Mouse (Mus musculus) embryonic facial prominence, embryonic 10.5 days (tissue): ENCODE data around the gene Metrn. TPM values are rescaled to one million over a fixed set of nuclear protein-coding genes. Genes with fewer than 3 reads are reported as not detected.

Experiments
- DNase-seq: peaks from one replicate; pipeline ENCODE4 v3.0.0-alpha.2; 2017; ENCODE audit warnings: low spot score
- H3K27ac ChIP-seq: fragments of 300-500 bp; sonication (generic); replicated peaks from 2 replicates; pipeline ENCODE4 v1.5.1; 2016; ENCODE audit warnings: mild to moderate bottlenecking
- H3K27me3 ChIP-seq: fragments of 300-500 bp; sonication (generic); replicated peaks from 2 replicates; pipeline ENCODE4 v1.6.1; 2016; ENCODE audit warnings: low read depth, mild to moderate bottlenecking; ENCODE audit not compliant: poor library complexity, severe bottlenecking
- H3K36me3 ChIP-seq: fragments of 300-500 bp; sonication (generic); replicated peaks from 2 replicates; pipeline ENCODE4 v1.6.1; 2016; ENCODE audit warnings: mild to moderate bottlenecking, moderate library complexity
- H3K4me1 ChIP-seq: fragments of 300-500 bp; sonication (generic); 2 replicates; pipeline ENCODE4 v1.6.1; 2016
- H3K4me3 ChIP-seq: fragments of 300-500 bp; sonication (generic); 2 replicates; pipeline ENCODE4 v1.5.1; 2016; ENCODE audit warnings: mild to moderate bottlenecking, moderate library complexity
- H3K9me3 ChIP-seq: fragments of 300-500 bp; sonication (generic); 2 replicates; pipeline ENCODE4 v1.6.1; 2016; ENCODE audit warnings: mild to moderate bottlenecking
- WGBS: fragments of 180-500 bp; shearing (Covaris S2); methylation state at CpG from one replicate; pipeline ENCODE4 v1.1.7; 2016; 5-methylcytosine and 5-hydroxymethylcytosine counted together
- microRNA-seq: library from miRNA; unstranded; fragments of <30 nt; microRNA quantifications from one replicate; pipeline ENCODE4, GENCODE M21; 2017
- polyA plus RNA-seq: library from polyadenylated mRNA; unstranded; fragments of >200 nt; fragmentation: Nextera tagmentation; extraction: Ambion mirVana; gene quantifications from 2 replicates; pipeline ENCODE4 v1.2.1, GENCODE M21; 2016

Metrn gene
- polyA plus RNA-seq, 1 experiment from 2014 or later: 118 TPM

GRCm38 (mm10) chr17:25749314-25749713 lies 47.6 kb downstream of the Metrn start:
- Histone ChIP-seq H3K36me3 (no peaks in the 10 kb centered on the region), H3K9me3 (no peaks in the 10 kb centered on the region), H3K4me1 (0 out of 2 replicates have a peak, but pooled peaks cover 5% of the 10 kb centered on the region), H3K27me3 (0 out of 2 replicates have a peak, but pooled peaks cover 3% of the 10 kb centered on the region), H3K4me3 (no peak overlapping the region), H3K27ac (no peak overlapping the region)
- DNase-seq: no peak
- 83% methylated on average over 6 of the region's 6 CpGs for WGBS

GRCm38 (mm10) chr17:25748238-25748637 lies 48.7 kb downstream of the Metrn start:
- DNase-seq: no peak
- 91% methylated on average over 4 of the region's 4 CpGs for WGBS
- peaks cover 10% of the 10 kb centered on the region; the same call in 1 of the 2 replicates for H3K27me3 ChIP-seq
- H3K27ac ChIP-seq: no peak overlapping the region
- H3K9me3 ChIP-seq: no peaks in the 10 kb centered on the region
- no peak overlapping the region for H3K4me3 ChIP-seq
- H3K36me3 ChIP-seq: no peaks in the 10 kb centered on the region
- H3K4me1 ChIP-seq: 0 out of 2 replicates have a peak, but pooled peaks cover 5% of the 10 kb centered on the region

GRCm38 (mm10) chr17:25744311-25744710 lies 52.6 kb downstream of the Metrn start:
- no peak for DNase-seq
- H3K4me1 ChIP-seq: 0 out of 2 replicates have a peak, but pooled peaks cover 5% of the 10 kb centered on the region
- H3K4me3 ChIP-seq: no peak overlapping the region
- no peaks in the 10 kb centered on the region for H3K9me3 ChIP-seq
- no peak overlapping the region for H3K27ac ChIP-seq
- H3K27me3 ChIP-seq: peaks cover 17% of the 10 kb centered on the region
- WGBS: 78% methylated on average over 10 of the region's 10 CpGs
- no peaks in the 10 kb centered on the region for H3K36me3 ChIP-seq

- Histone ChIP-seq H3K27ac (no peak overlapping the region), H3K36me3 (no peaks in the 10 kb centered on the region), H3K27me3 (peaks cover 17% of the 10 kb centered on the region), H3K4me1 (0 out of 2 replicates have a peak, but pooled peaks cover 5% of the 10 kb centered on the region), H3K9me3 (no peaks in the 10 kb centered on the region), H3K4me3 (no peak overlapping the region)
- no peak for DNase-seq
- WGBS: 94% methylated on average over 9 of the region's 9 CpGs
These were observed 53.1 kb downstream of the Metrn start for GRCm38 (mm10) chr17:25743831-25744230.

Small RNA genes within 50 kb of the gene (microRNA-seq; reads per million reads assigned to microRNA genes)
- gene Gm25083 (not detected), gene Mir3082 (0.91 reads per million), gene Mir6966 (not detected)

Other genes with a start within 250 kb of the Metrn start
- gene Sox8, start 226.4 kb downstream of the Metrn start, polyA plus RNA-seq: 12.5 and 13.1 TPM in 2 replicates
- 26.3 and 26.6 TPM in 2 replicates for gene Lmf1, start 218.1 kb downstream of the Metrn start, polyA plus RNA-seq
- 1.8 and 2.5 TPM in 2 replicates for gene Gng13, start 80.0 kb downstream of the Metrn start, polyA plus RNA-seq
- 60.7 and 66.2 TPM in 2 replicates for gene Chtf18, start 69.7 kb downstream of the Metrn start, polyA plus RNA-seq
- 23.7 and 25.5 TPM in 2 replicates for gene Rpusd1, start 69.5 kb downstream of the Metrn start, polyA plus RNA-seq
- gene Mslnl, start 61.1 kb downstream of the Metrn start, polyA plus RNA-seq: 0.11 TPM in 1 of 2 replicates, not detected in the other
- 0.55 and 0.65 TPM in 2 replicates for gene Msln, start 42.8 kb downstream of the Metrn start, polyA plus RNA-seq
- gene Narfl, start 23.4 kb downstream of the Metrn start, polyA plus RNA-seq: 23.9 and 25.9 TPM in 2 replicates
- 59.9 and 69.1 TPM in 2 replicates for gene Haghl, start 11.5 kb downstream of the Metrn start, polyA plus RNA-seq
- 0.62 and 1.2 TPM in 2 replicates for gene Ccdc78, start 10.6 kb downstream of the Metrn start, polyA plus RNA-seq
- 62.3 and 67.8 TPM in 2 replicates for gene Fam173a, start 4.2 kb downstream of the Metrn start, polyA plus RNA-seq
- 0.95 and 1.0 TPM in 2 replicates for gene AC134908.4, start 1.5 kb downstream of the Metrn start, polyA plus RNA-seq
- 5.0 and 5.1 TPM in 2 replicates for gene Fbxl16, start 11.9 kb upstream of the Metrn start, polyA plus RNA-seq
- gene Wdr24, start 26.5 kb upstream of the Metrn start, polyA plus RNA-seq: 31.0 and 31.4 TPM in 2 replicates
- gene Jmjd8, start 31.7 kb upstream of the Metrn start, polyA plus RNA-seq: 50.5 and 55.1 TPM in 2 replicates
- 396 and 400 TPM in 2 replicates for gene Stub1, start 36.3 kb upstream of the Metrn start, polyA plus RNA-seq
- 1.2 and 1.4 TPM in 2 replicates for gene Rhbdl1, start 40.2 kb upstream of the Metrn start, polyA plus RNA-seq
- 0.92 and 1.4 TPM in 2 replicates for gene Gm20683, start 44.6 kb upstream of the Metrn start, polyA plus RNA-seq
- gene Rhot2, start 47.7 kb upstream of the Metrn start, polyA plus RNA-seq: 26.3 and 27.2 TPM in 2 replicates
- 53.8 and 56.1 TPM in 2 replicates for gene Wdr90, start 64.4 kb upstream of the Metrn start, polyA plus RNA-seq
- gene Mcrip2, start 71.6 kb upstream of the Metrn start, polyA plus RNA-seq: 17.3 and 20.2 TPM in 2 replicates
- 68.1 and 69.8 TPM in 2 replicates for gene Mettl26, start 77.9 kb upstream of the Metrn start, polyA plus RNA-seq
- gene Wfikkn1, start 83.7 kb upstream of the Metrn start, polyA plus RNA-seq: 7.8 and 12.6 TPM in 2 replicates
- gene Rab40c, start 122.6 kb upstream of the Metrn start, polyA plus RNA-seq: 30.9 and 34.0 TPM in 2 replicates
- 62.9 and 69.3 TPM in 2 replicates for gene Pigq, start 147.8 kb upstream of the Metrn start, polyA plus RNA-seq
- gene Nhlrc4, start 147.8 kb upstream of the Metrn start, polyA plus RNA-seq: 0.88 TPM in 1 of 2 replicates, not detected in the other
- 0.35 and 0.36 TPM in 2 replicates for gene A930017K11Rik, start 155.4 kb upstream of the Metrn start, polyA plus RNA-seq
- 34.3 and 40.1 TPM in 2 replicates for gene Capn15, start 188.7 kb upstream of the Metrn start, polyA plus RNA-seq